Mouse (Mus musculus) cerebellum, adult 18-20 months (tissue): ENCODE results near the gene Mup1.
"Not testable (repeated sequence)": the region's sequence is repeated elsewhere in the genome, so short reads cannot be mapped to it uniquely, and the experiment has no call there.

ENCODE experiments used
- DNase-seq, 2 experiments: peaks; one replicate each; pipeline ENCODE4 v3.0.0; 2021

Mup1 gene

DNA sequence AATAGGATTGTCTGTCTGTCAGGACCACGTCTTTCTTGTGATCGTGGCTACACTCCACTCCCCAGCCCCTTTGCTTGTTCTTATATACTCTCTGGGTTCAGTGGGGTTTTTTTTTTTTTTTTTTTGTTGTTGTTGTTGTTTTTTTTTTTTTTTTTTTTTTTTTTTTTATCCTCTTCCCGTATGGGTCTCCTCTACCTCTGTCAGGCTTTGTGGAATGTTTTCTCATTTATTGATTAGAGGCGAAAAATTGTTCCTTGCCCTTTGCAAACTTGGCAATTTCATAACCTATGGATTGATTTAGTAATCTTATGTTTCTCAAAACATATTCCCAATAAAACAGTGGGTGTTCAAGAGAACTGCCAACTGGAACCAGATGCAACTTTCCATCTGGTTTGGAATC lies at the start of gene Mup1:
Mup1 (minus strand) TSS at position 101 of the 400 bp plus-strand sequence.
- not testable (repeated sequence) for DNase-seq
